Mouse (Mus musculus): ENCODE measurements around the gene Trpm8. TPM values are rescaled to one million over a fixed set of nuclear protein-coding genes. Genes with fewer than 3 reads are reported as not detected.

The Trpm8 gene
- polyA plus RNA-seq, 3 experiments from 2014 or later = not detected

- ATAC-seq = no peak
These were observed 29.8 kb upstream of the Trpm8 start for GRCm38 (mm10) chr1:88247660-88248059.

- ATAC-seq = no peak
These were observed 28.8 kb upstream of the Trpm8 start for GRCm38 (mm10) chr1:88248658-88249057.

DNA sequence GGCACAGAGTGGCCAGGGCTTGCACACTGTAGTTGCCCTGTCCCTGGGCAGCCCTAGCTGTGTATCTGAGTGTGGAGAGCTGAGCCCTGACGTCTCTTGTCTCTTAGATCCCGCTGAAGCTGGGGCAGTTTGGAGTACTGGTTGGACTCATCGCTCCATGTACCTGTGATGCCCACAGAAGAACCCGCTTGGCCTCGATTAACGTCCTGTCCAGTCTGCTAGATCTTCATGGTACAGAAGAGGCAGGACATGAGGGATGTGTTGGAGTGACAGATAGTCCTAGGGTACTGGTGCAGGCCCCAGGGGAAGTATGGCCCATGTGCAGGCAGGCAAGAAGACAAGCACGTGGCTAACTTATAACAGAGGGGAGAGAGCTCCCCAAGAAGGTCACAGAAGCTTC lies 27.9 kb upstream of the Trpm8 start:
- no peak for ATAC-seq

GRCm38 (mm10) chr1:88250023-88250422 lies 27.4 kb upstream of the Trpm8 start:
- no peak for ATAC-seq

DNA sequence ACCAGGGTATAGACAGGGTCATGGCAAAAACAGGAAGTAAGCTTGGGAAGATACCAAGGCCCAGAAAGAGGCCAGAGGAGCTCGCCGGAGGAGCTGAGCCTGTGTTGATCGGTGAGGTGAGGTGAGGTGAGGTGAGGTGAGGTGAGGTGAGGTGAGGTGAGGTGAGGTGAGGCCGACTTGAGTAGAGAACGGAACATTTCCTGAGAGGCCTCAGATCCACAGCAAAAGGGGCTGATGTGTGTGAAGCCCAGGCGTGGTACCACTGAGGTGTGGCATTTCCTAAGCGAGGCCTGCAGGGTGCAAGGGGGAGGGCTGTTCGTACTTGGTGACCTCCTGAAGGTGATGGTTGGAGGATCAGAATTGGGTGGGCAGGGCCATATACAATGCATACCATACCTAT lies 24.4 kb upstream of the Trpm8 start:
- no peak for ATAC-seq

GRCm38 (mm10) chr1:88253540-88253939 lies 23.9 kb upstream of the Trpm8 start:
- ATAC-seq = no peak

DNA sequence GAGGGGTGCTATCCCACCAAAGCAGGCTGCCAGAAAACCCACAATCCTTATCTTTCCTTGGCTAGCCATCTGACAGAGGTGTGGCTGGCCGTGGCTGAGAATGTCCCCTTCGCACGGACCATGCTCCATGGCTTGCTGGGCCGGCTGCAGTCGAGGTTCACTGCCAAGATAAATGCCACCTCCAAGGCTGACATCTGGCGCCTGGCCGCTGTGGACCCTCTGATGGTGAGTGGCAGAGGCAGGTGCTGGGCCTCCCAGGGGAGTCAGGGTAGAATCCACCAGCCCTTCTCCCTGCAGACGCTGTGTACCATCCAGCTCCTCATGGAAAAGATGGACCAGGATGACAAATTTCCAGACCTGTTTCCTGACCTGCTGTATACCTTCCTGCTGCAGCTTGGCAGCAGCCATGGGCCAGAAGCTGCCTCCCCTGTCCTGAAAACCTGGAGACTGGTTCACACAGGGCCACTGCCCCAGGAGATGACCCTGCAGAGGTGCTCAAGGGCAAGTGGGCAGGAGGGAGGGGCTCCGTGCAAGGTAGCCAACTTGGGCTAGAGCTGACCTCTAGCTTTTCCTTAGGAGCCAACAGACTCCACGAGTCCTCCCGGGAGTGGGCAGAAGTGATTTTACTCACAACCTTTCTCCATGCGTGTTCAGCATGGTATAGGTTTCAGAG lies 22.5 kb upstream of the Trpm8 start:
- ATAC-seq = no peak

- no peak for ATAC-seq
These were observed 22.0 kb upstream of the Trpm8 start for GRCm38 (mm10) chr1:88255466-88255857.

DNA sequence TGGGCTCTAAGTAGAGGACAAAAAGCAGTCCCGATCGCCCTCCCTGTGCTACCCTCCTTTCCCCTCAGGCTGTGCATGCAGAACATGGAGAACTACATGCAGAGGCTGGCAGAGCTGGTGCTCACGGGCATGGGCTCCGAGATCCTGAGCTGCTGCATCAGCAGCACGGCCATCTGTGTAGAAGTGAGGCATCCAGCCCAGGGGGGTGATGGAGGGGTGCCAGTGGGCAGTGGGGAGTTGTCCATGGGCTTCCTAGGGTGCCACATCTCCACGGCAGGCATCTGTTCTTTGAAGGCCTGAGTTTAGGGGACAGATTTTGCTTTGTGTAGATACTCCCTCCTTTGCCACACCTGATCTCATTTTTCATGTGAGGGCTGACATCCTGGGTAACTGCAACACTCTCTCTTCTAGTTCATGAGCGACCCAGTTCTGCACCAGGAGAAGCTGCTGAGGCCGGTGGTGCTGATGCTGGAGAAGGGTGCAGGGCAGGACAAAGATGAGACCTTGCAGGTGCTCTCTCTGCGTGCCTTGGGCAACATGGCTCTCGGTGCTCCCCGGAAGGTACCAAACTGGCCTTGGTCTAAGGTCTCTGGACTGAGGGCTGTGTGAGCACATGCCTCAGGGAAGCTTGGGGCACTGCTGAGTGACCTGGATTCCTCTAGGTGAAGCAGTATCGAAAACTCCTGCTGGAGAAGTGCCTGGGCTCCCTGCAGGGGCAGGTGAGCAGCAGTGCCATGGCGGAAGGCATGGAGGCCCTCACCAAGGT lies 21.3 kb upstream of the Trpm8 start:
- ATAC-seq = no peak

- no peak for ATAC-seq
These were observed 20.4 kb upstream of the Trpm8 start for GRCm38 (mm10) chr1:88256886-88257663.

- ATAC-seq = no peak
These were observed 19.8 kb upstream of the Trpm8 start for GRCm38 (mm10) chr1:88257681-88258080.

GRCm38 (mm10) chr1:88258361-88258760 lies 19.1 kb upstream of the Trpm8 start:
- no peak for ATAC-seq

DNA sequence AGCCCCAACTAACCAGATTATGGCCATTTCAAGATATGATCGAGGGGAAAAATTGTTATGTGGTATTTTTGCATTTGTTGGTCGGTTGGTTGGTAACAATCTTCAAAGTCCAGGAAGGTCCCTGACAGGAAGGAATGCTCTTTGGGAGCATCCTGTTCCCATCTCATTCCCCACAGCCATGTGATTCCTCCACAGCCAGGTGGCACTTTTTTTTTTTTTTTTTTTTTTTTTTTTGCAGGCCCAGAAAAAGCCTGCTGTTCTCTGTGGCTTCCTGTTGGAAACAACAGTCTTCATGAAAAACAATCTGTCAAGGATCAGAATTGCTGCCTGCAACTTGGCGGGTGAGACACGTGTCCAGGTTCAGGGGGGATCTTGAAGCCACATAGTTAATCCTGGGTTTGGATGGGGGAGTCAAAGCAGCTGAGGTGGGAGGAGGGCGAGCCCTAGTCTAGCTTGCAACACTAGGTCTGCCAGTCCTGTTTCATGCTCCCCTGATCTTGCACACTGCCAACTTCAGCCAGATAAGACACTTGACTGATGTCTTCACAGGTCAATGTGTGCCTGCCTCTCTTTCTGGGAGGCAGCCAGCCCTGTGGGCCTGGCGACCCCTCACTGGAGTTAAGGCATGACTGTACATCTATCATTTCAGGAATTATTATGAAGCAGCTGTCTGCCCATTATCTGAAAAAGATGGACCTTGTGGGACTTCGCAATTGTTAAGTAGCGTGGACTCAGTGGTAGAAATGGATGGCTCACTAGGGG lies 18.4 kb upstream of the Trpm8 start:
- ATAC-seq = no peak

DNA sequence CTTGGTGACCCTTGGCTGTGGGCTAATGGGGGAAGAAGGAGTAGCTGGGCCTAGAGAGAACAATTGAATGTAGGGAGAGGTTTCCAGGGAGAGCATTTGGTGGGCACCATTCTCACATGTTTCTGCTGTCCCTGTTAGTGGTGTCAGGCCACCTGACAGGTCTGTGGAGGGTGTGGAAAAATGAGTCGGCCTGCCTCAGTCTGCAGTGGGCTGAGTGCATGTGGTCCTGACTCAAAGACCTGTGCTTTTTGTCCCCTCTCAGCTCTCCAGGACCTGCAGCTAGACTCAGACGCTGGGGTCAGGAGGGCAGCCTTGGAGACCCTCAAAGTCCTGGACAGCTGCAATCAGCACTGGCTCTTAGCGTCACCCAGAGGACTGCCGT lies 17.8 kb upstream of the Trpm8 start:
- ATAC-seq = no peak

GRCm38 (mm10) chr1:88260114-88260513 lies 17.3 kb upstream of the Trpm8 start:
- no peak for ATAC-seq

GRCm38 (mm10) chr1:88260604-88261377 lies 16.7 kb upstream of the Trpm8 start:
- no peak for ATAC-seq

DNA sequence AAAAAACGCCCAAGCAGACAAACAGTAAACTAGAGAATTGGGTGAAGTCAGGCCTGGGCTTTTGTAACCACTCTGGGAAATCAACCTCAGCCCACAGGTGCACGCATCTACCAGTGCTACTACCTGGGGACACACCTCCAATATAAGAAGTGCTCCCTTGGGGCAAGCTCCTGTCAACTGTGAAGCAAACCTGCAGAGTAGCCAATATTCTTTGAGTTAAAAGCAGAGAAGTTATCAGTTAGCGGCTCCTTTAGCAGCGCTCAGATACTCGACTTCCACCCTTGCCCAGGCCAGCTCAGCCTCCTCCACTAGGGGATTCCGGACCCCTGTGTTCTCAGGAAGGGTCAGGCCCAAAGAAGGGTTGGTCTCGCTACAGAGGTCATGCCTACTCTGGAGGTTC lies 15.8 kb upstream of the Trpm8 start:
- no peak for ATAC-seq

- no peak for ATAC-seq
These were observed 15.2 kb upstream of the Trpm8 start for GRCm38 (mm10) chr1:88262255-88262654.

DNA sequence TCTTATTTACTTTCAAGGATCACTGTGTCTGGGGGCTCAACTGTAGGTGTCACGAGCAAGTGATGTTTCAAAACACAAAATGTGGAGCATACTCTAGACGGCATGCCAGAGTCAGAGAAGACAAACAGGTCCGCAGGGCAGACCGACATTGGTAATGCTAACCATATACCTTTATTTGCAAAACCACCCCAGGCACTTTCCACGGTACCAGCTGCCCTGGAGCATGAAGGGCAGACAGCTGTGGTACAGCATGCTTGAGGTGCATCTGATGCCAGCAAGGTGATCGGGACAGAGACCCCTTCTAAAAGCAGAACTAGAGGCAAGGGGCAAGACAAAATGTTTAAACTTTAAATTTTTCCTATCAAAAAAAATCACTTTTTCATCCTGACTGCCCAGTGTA lies 14.5 kb upstream of the Trpm8 start:
- ATAC-seq = no peak

GRCm38 (mm10) chr1:88263778-88264177 lies 13.7 kb upstream of the Trpm8 start:
- ATAC-seq = no peak

DNA sequence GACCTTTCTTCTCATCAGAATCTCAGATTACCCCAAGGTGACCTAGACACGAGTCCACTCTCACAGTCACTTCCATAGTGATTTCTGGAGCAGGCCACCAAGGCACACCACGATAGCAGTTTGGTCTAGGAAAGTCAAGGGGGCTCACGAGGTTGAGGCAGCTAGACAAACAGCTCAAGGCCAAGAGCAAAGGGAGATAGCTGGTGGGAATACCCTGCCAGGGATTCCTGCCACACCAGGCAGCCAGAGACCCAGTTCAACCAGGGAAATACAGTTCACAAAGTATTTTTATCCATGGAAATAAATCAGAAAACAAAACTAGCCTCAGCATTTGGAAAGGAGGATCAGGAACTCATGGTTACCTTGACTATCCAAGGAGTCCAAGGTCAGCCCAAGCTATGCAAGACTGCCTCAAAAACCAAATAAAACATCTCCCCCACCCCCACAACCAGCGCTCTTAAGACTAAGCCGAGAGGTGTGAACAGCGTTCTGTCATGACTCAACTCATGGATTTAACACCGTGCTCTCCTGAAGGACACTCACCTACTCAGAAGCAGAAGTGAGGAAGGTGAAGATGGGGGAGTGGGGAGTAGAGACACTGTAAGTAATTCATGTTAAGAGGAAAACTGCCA lies 13.1 kb upstream of the Trpm8 start:
- ATAC-seq = no peak

DNA sequence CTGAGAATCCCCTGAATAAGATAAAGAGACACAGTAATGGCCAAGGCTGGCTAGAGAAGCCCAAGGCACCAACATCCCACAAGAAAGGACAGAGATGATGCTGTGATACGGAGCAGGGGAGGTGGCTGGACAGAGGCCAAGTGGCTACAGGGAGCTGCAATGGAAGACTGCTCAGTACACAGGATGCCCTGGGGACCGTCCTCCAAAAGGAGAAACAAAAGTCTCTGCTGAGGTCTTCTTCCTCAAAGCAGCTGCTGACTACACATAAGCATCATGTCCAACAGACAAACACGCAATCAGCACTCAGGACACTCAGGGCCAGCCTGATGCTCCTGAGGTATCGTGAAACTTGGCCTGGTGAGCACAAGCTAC lies 12.6 kb upstream of the Trpm8 start:
- no peak for ATAC-seq
